Mouse (Mus musculus) MEL (cell line): Measurements from ENCODE around the gene Ttc32.

Experiments used
- CHD1 ChIP-seq: IDR thresholded peaks from 2 replicates; pipeline ENCODE4 v1.6.1; 2012; ENCODE audit warnings: low read depth, mild to moderate bottlenecking, inconsistent platforms, low read length, improper control_type of control experiment
- CTCF ChIP-seq, 3 experiments: IDR thresholded peaks in 2 of 3; conservative IDR thresholded peaks in 1 of 3; 2 replicates each; pipeline ENCODE4 v1.5.1; 2011 to 2012; ENCODE audit warnings: low read length in 3 of 3, low read depth in 2 of 3, mild to moderate bottlenecking in 2 of 3, improper control_type of control experiment in 1 of 3, inconsistent platforms in 1 of 3, mixed read lengths in 1 of 3, moderate library complexity in 1 of 3; ENCODE audit not compliant: control insufficient read depth in 1 of 3, insufficient read depth in 1 of 3, poor library complexity in 1 of 3, severe bottlenecking in 1 of 3
- HCFC1 ChIP-seq: IDR thresholded peaks from 2 replicates; pipeline ENCODE4 v1.6.1; 2012; ENCODE audit warnings: low read depth, mild to moderate bottlenecking, inconsistent platforms, low read length, improper control_type of control experiment, moderate library complexity
- JUND ChIP-seq: IDR thresholded peaks from 2 replicates; pipeline ENCODE4 v1.6.1; 2011; ENCODE audit warnings: low read depth, mild to moderate bottlenecking, improper control_type of control experiment, low read length
- MAX ChIP-seq: IDR thresholded peaks from 2 replicates; pipeline ENCODE4 v1.6.1; 2011; ENCODE audit warnings: low read length, improper control_type of control experiment
- MAZ ChIP-seq: IDR thresholded peaks from 2 replicates; pipeline ENCODE4 v1.6.1; 2012; ENCODE audit warnings: low read depth, mild to moderate bottlenecking, inconsistent platforms, low read length, improper control_type of control experiment
- NELFE ChIP-seq: IDR thresholded peaks from 2 replicates; pipeline ENCODE4 v1.6.1; 2011; ENCODE audit warnings: low read depth, low read length, improper control_type of control experiment

- no peak for TF ChIP-seq NELFE
- TF ChIP-seq HCFC1 = no peak
- TF ChIP-seq CTCF (IDR thresholded peaks at IDR 0.05 in 2 of 3, conservative IDR thresholded peaks at IDR 0.05 in 1 of 3; ENCODE audit: control insufficient read depth in 1 of 3, insufficient read depth in 1 of 3, low read depth in 2 of 3, low read length in 3 of 3, poor library complexity in 1 of 3, severe bottlenecking in 1 of 3) = no peak
- no peak for TF ChIP-seq JUND
- TF ChIP-seq CHD1 = no peak
- no peak for TF ChIP-seq MAX
- no peak for TF ChIP-seq MAZ
Measured at GRCm38 (mm10) chr12:9042316-9042715, 12.5 kb downstream of the Ttc32 start.
